Mouse (Mus musculus): ENCODE results near the gene Prss27. TPM values are rescaled to one million over a fixed set of nuclear protein-coding genes. Genes with fewer than 3 reads are reported as not detected.

Prss27 gene
- polyA plus RNA-seq, 1 experiment from 2014 or later, result 0.31 TPM

DNA sequence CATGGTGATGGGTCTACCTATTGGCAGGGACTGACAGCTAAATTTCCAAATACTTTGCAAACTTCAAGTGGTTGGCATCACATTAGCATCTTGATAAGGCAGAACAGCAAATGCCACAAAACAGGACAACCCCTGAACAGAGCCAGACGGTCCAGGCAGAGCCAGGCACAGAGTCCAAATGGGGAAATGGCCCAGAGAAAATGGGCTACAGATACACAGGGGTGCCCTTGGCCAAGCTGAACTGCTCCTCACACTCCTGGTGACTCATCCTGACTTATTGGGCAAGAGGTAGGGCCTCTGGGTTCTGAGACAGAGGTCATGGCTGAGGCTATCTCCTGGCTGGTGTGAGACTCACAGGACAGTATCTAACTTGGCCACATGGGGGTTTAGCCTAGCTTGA is 30.6 kb upstream of the Prss27 start:
- Histone ChIP-seq H3K4me3 (no peak overlapping the region), H3K27ac (replicated peaks) (no peak overlapping the region), H3K4me1 (replicated peaks) (no peaks in the 10 kb centered on the region), H3K27me3 (no peaks in the 10 kb centered on the region), H3K4me2 (no peak overlapping the region), H3K36me3 (no peaks in the 10 kb centered on the region), H3K9me3 (no peaks in the 10 kb centered on the region), H3K9ac (no peak overlapping the region)
- 72% methylated on average over 1 of the region's 1 CpGs for WGBS
- no peak for ATAC-seq (ENCODE audit: low FRiP score, low read depth)

DNA sequence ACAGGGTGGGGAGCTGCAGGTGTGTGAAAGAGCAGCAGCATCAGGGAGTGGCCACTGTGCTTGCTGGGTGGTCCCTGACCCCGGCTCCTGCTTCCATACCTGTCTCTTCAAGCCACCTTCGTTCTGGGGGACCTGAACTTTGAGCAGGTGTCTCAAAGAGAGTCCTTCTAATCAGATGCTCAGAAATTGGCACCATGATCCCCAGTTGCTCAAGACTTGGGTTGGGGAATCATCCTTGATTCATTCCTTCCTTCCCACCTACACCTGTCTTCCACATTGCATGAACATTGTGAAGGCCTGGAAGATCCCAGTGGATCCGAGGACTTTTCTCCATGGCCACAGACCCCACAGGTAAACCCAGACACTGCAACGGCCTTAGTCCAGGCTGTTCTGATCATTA is 29.8 kb upstream of the Prss27 start:
- H3K4me3 ChIP-seq, result no peak overlapping the region
- H3K9ac ChIP-seq, result no peak overlapping the region
- H3K9me3 ChIP-seq, result no peaks in the 10 kb centered on the region
- H3K27ac ChIP-seq (replicated peaks), result no peak overlapping the region
- no peaks in the 10 kb centered on the region for H3K36me3 ChIP-seq
- WGBS, result 86% methylated on average over 4 of the region's 4 CpGs
- H3K27me3 ChIP-seq, result no peaks in the 10 kb centered on the region
- no peak overlapping the region for H3K4me2 ChIP-seq
- no peaks in the 10 kb centered on the region for H3K4me1 ChIP-seq (replicated peaks)
- no peak for ATAC-seq (ENCODE audit: low FRiP score, low read depth)

- no peaks in the 10 kb centered on the region for H3K36me3 ChIP-seq
- no peak for ATAC-seq (ENCODE audit: low FRiP score, low read depth)
- H3K4me2 ChIP-seq, result no peak overlapping the region
- H3K27me3 ChIP-seq, result no peaks in the 10 kb centered on the region
- no peaks in the 10 kb centered on the region for H3K4me1 ChIP-seq (replicated peaks)
- 59% methylated on average over 5 of the region's 5 CpGs for WGBS
- no peak overlapping the region for H3K4me3 ChIP-seq
- H3K9me3 ChIP-seq, result no peaks in the 10 kb centered on the region
- H3K9ac ChIP-seq, result no peak overlapping the region
- no peak overlapping the region for H3K27ac ChIP-seq (replicated peaks)
Observed at GRCm38 (mm10) chr17:24009617-24010016, 28.3 kb upstream of the Prss27 start.

DNA sequence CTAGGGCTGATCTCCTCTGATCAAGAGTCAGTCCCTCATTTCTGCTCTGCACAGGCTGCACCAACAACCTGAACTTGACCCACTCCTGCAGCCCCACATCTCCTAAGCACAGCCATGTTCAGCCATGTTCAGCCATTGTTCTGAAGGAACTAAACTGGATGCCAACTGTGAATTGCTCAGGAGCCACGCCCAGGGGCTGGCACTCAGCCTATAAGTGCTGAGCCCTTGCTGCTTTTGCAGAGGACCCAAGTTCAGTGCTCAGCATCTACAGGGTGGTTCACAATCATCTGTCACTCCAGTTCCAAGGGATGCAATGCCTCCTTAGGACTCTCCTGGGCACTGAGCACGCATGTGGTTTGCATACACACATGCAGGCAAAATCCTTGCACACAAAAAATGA is 25.0 kb upstream of the Prss27 start:
- ATAC-seq (ENCODE audit: low FRiP score, low read depth), result no peak
- no peak overlapping the region for H3K27ac ChIP-seq (replicated peaks)

GRCm38 (mm10) chr17:24014433-24014965 is 23.4 kb upstream of the Prss27 start:
- Histone ChIP-seq H3K36me3 (no peaks in the 10 kb centered on the region), H3K9ac (no peak overlapping the region), H3K4me3 (no peak overlapping the region), H3K27ac (replicated peaks) (no peak overlapping the region), H3K4me2 (no peak overlapping the region), H3K9me3 (no peaks in the 10 kb centered on the region), H3K4me1 (replicated peaks) (no peaks in the 10 kb centered on the region), H3K27me3 (no peaks in the 10 kb centered on the region)
- WGBS, result 88% methylated on average over 5 of the region's 5 CpGs
- ATAC-seq (ENCODE audit: low FRiP score, low read depth), result no peak

More for the DNA sequence above, 25.0 kb upstream of the Prss27 start:
- H3K9ac ChIP-seq, result no peak overlapping the region
- H3K4me2 ChIP-seq, result no peak overlapping the region
- H3K9me3 ChIP-seq, result no peaks in the 10 kb centered on the region
- no peak overlapping the region for H3K4me3 ChIP-seq
- no peaks in the 10 kb centered on the region for H3K27me3 ChIP-seq
- 74% methylated on average over 2 of the region's 2 CpGs for WGBS
- no peaks in the 10 kb centered on the region for H3K4me1 ChIP-seq (replicated peaks)
- H3K36me3 ChIP-seq, result no peaks in the 10 kb centered on the region

- no peak overlapping the region for H3K27ac ChIP-seq (replicated peaks)
- WGBS, result 28% methylated on average over 14 of the region's 14 CpGs
- H3K4me1 ChIP-seq (replicated peaks), result no peaks in the 10 kb centered on the region
- no peaks in the 10 kb centered on the region for H3K27me3 ChIP-seq
- no peaks in the 10 kb centered on the region for H3K36me3 ChIP-seq
- H3K9ac ChIP-seq, result no peak overlapping the region
- H3K4me2 ChIP-seq, result no peak overlapping the region
- no peaks in the 10 kb centered on the region for H3K9me3 ChIP-seq
- no peak overlapping the region for H3K4me3 ChIP-seq
- no peak for ATAC-seq (ENCODE audit: low FRiP score, low read depth)
Observed at GRCm38 (mm10) chr17:24015727-24016126, 22.2 kb upstream of the Prss27 start.

DNA sequence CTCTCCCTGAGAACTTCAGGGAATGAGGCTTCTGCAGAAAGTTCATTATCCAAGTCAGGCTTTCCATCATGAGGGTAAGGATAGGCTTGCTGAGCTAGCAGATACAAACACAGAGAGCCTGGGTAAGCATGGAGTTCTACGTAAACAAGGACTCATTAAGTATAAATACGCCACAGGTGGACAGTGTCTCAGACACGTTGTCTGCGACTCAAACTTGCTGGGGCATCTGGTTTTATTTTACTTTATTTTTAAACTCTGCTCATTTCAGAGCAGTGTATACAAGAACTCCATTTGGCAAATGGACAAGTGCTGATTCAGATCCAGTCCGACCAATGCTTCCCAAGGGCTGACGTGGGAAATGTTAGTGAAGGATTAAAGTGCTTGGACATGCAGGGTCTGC is 17.2 kb upstream of the Prss27 start:
- Histone ChIP-seq H3K36me3 (no peaks in the 10 kb centered on the region), H3K27ac (replicated peaks) (no peak overlapping the region), H3K4me2 (no peak overlapping the region), H3K4me1 (replicated peaks) (no peaks in the 10 kb centered on the region), H3K27me3 (no peaks in the 10 kb centered on the region), H3K4me3 (no peak overlapping the region), H3K9me3 (no peaks in the 10 kb centered on the region), H3K9ac (no peak overlapping the region)
- WGBS, result 87% methylated on average over 6 of the region's 6 CpGs
- no peak for ATAC-seq (ENCODE audit: low FRiP score, low read depth)

GRCm38 (mm10) chr17:24021375-24022199 is 16.4 kb upstream of the Prss27 start:
- no peak overlapping the region for H3K4me3 ChIP-seq
- no peak for ATAC-seq (ENCODE audit: low FRiP score, low read depth)
- H3K27me3 ChIP-seq, result no peaks in the 10 kb centered on the region
- 77% methylated on average over 5 of the region's 5 CpGs for WGBS
- no peak overlapping the region for H3K27ac ChIP-seq (replicated peaks)
- H3K9me3 ChIP-seq, result no peaks in the 10 kb centered on the region
- H3K9ac ChIP-seq, result no peak overlapping the region
- H3K36me3 ChIP-seq, result no peaks in the 10 kb centered on the region
- H3K4me2 ChIP-seq, result no peak overlapping the region
- H3K4me1 ChIP-seq (replicated peaks), result no peaks in the 10 kb centered on the region

DNA sequence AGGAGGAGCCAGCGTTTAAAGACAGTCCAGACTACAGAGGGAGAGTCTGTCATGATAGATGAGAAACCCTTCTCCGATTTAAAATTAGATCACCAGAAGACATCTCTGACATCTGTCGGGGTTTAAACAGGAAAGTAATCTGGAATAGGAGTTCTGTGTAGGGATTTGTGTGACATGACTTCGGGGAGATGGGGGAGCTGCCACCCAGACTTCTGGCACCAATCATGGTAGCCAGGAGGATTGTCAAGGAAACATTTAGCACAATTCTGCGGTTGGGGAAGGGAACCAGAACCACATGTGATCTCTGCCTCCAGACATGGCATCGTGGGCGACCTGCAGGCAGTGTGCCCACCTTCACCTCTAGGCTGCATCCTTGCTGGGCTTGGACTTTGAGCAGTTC is 8.5 kb upstream of the Prss27 start:
- no peak for ATAC-seq (ENCODE audit: low FRiP score, low read depth)
- no peaks in the 10 kb centered on the region for H3K4me1 ChIP-seq (replicated peaks)
- no peak overlapping the region for H3K27ac ChIP-seq (replicated peaks)
- H3K27me3 ChIP-seq, result no peaks in the 10 kb centered on the region
- H3K4me2 ChIP-seq, result no peak overlapping the region
- no peak overlapping the region for H3K9ac ChIP-seq
- WGBS, result 90% methylated on average over 7 of the region's 7 CpGs
- H3K9me3 ChIP-seq, result no peaks in the 10 kb centered on the region
- H3K4me3 ChIP-seq, result no peak overlapping the region
- H3K36me3 ChIP-seq, result no peaks in the 10 kb centered on the region

GRCm38 (mm10) chr17:24030551-24030950 is 7.4 kb upstream of the Prss27 start:
- Histone ChIP-seq H3K4me2 (no peak overlapping the region), H3K4me1 (replicated peaks) (no peaks in the 10 kb centered on the region), H3K36me3 (no peaks in the 10 kb centered on the region), H3K4me3 (no peak overlapping the region), H3K27ac (replicated peaks) (no peak overlapping the region), H3K9ac (no peak overlapping the region), H3K9me3 (no peaks in the 10 kb centered on the region), H3K27me3 (no peaks in the 10 kb centered on the region)
- ATAC-seq (ENCODE audit: low FRiP score, low read depth), result no peak
- WGBS, result 90% methylated on average over 22 of the region's 22 CpGs

- H3K4me3 ChIP-seq, result no peak overlapping the region
- no peaks in the 10 kb centered on the region for H3K36me3 ChIP-seq
- no peak overlapping the region for H3K9ac ChIP-seq
- WGBS, result 87% methylated on average over 7 of the region's 7 CpGs
- no peaks in the 10 kb centered on the region for H3K4me1 ChIP-seq (replicated peaks)
- no peaks in the 10 kb centered on the region for H3K9me3 ChIP-seq
- H3K4me2 ChIP-seq, result no peak overlapping the region
- no peak for ATAC-seq (ENCODE audit: low FRiP score, low read depth)
- no peaks in the 10 kb centered on the region for H3K27me3 ChIP-seq
- H3K27ac ChIP-seq (replicated peaks), result no peak overlapping the region
Observed at GRCm38 (mm10) chr17:24035087-24035486, 2.9 kb upstream of the Prss27 start.

DNA sequence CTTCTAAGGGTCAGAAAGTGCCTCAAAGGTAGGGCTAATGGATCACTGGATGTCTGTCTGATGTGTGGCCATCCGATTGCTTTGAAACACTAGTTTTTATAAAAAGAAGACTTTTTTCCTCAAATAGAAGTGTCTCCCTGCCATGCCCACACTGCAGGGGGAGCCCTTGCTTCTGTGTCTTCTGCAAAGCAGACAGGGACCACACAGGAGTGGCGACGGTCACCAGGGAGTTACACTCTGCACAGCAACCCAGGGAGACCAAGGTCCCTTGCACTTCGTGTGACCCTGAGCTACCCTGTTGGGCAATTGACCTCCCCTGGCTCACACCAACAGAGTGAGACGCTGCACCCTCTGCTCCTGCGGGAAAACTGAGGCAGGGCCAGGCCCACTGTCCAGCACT is 990 bp upstream of the Prss27 start:
- Histone ChIP-seq H3K9ac (no peak overlapping the region), H3K9me3 (no peaks in the 10 kb centered on the region), H3K27me3 (no peaks in the 10 kb centered on the region), H3K4me2 (no peak overlapping the region), H3K36me3 (no peaks in the 10 kb centered on the region), H3K27ac (replicated peaks) (no peak overlapping the region), H3K4me3 (no peak overlapping the region), H3K4me1 (replicated peaks) (no peaks in the 10 kb centered on the region)
- no peak for ATAC-seq (ENCODE audit: low FRiP score, low read depth)
- WGBS, result 79% methylated on average over 6 of the region's 6 CpGs

GRCm38 (mm10) chr17:24037360-24037759 is 584 bp upstream of the Prss27 start:
- H3K27ac ChIP-seq (replicated peaks), result no peak overlapping the region
- H3K4me3 ChIP-seq, result no peak overlapping the region
- 89% methylated on average over 13 of the region's 13 CpGs for WGBS
- no peak overlapping the region for H3K4me2 ChIP-seq
- H3K27me3 ChIP-seq, result no peaks in the 10 kb centered on the region
- no peaks in the 10 kb centered on the region for H3K36me3 ChIP-seq
- ATAC-seq (ENCODE audit: low FRiP score, low read depth), result no peak
- H3K9me3 ChIP-seq, result no peaks in the 10 kb centered on the region
- no peak overlapping the region for H3K9ac ChIP-seq
- H3K4me1 ChIP-seq (replicated peaks), result no peaks in the 10 kb centered on the region
